Mouse (Mus musculus) heart, postnatal 36 days (tissue): ENCODE results near the gene Nrbf2. TPM values are rescaled to one million over a fixed set of nuclear protein-coding genes. Genes with fewer than 3 reads are reported as not detected.

ENCODE experiments used
- DNase-seq, 2 experiments: peaks; one replicate each; pipeline ENCODE4 v3.0.0; 2021 to 2022
- intact Hi-C: fragments of 180-260 bp; cut with DNase I; formaldehyde crosslinking; loops from one replicate; pipeline ENCODE4 v1.15.1; 2025
- total RNA-seq, 2 experiments: library from RNA; stranded (reverse); gene quantifications; 2 replicates each; pipeline ENCODE4 v1.2.3; 2021

The Nrbf2 gene
- 1 to 10 TPM; 8.4 to 10.0 TPM for total RNA-seq

- intact Hi-C loops: loop anchor here (5.0 kb wide), 1 partner anchor 98 kb away; no protein-coding TSS in a partner anchor
- DNase-seq: peak; percentile 77 to 83
Measured at GRCm38 (mm10) chr10:67285176-67285814, at the start of gene Nrbf2. Gene Nrbf2, minus strand, starts transcription at chr10:67285305.

GRCm38 (mm10) chr10:67330580-67330979 is 45.5 kb upstream of the Nrbf2 start:
- DNase-seq: no peak
- intact Hi-C loops: no loop called here

- intact Hi-C loops: no loop called here
- no peak for DNase-seq
Measured at GRCm38 (mm10) chr10:67329661-67330060, 44.6 kb upstream of the Nrbf2 start.

- intact Hi-C loops: no loop called here
- DNase-seq: no peak
Measured at GRCm38 (mm10) chr10:67328208-67328607, 43.1 kb upstream of the Nrbf2 start.

- DNase-seq: no peak
- intact Hi-C loops: no loop called here
Measured at GRCm38 (mm10) chr10:67324036-67324435, 38.9 kb upstream of the Nrbf2 start.

GRCm38 (mm10) chr10:67321396-67321795 is 36.3 kb upstream of the Nrbf2 start:
- intact Hi-C loops: no loop called here
- no peak for DNase-seq

GRCm38 (mm10) chr10:67320207-67320859 is 35.2 kb upstream of the Nrbf2 start:
- no peak for DNase-seq
- intact Hi-C loops: no loop called here

- intact Hi-C loops: loop anchor here (5.0 kb wide), 2 partner anchors 488 to 663 kb away; no protein-coding TSS in a partner anchor
- DNase-seq: no peak
Measured at GRCm38 (mm10) chr10:67319016-67319725, 34.1 kb upstream of the Nrbf2 start.

GRCm38 (mm10) chr10:67317931-67318460 is 32.9 kb upstream of the Nrbf2 start:
- DNase-seq: peak; percentile 21 to 42
- intact Hi-C loops: loop anchor here (2.0 to 5.0 kb wide), 3 partner anchors 219 to 664 kb away; no protein-coding TSS in a partner anchor

- intact Hi-C loops: loop anchor here (1.0 to 5.0 kb wide), 5 partner anchors 414 to 667 kb away; no protein-coding TSS in a partner anchor
- DNase-seq: peak; percentile 55 to 68
Measured at GRCm38 (mm10) chr10:67314811-67315435, 29.8 kb upstream of the Nrbf2 start.

- peak in 1 of 2 experiments; percentile 7 for DNase-seq
- intact Hi-C loops: no loop called here
Measured at GRCm38 (mm10) chr10:67312456-67312855, 27.4 kb upstream of the Nrbf2 start.

GRCm38 (mm10) chr10:67311277-67311959 is 26.3 kb upstream of the Nrbf2 start:
- intact Hi-C loops: loop anchor here (1.0 to 2.0 kb wide), 4 partner anchors 21 to 459 kb away; no protein-coding TSS in a partner anchor
- DNase-seq: peak; percentile 68 to 75

- intact Hi-C loops: loop anchor here (2.0 kb wide), 2 partner anchors 19 to 457 kb away; no protein-coding TSS in a partner anchor
- no peak for DNase-seq
Measured at GRCm38 (mm10) chr10:67309483-67310138, 24.5 kb upstream of the Nrbf2 start.

GRCm38 (mm10) chr10:67302340-67302739 is 17.2 kb upstream of the Nrbf2 start:
- intact Hi-C loops: no loop called here
- DNase-seq: no peak

- intact Hi-C loops: no loop called here
- DNase-seq: no peak
Measured at GRCm38 (mm10) chr10:67301046-67301445, 15.9 kb upstream of the Nrbf2 start.

- DNase-seq: no peak
- intact Hi-C loops: no loop called here
Measured at GRCm38 (mm10) chr10:67299285-67299684, 14.2 kb upstream of the Nrbf2 start.

GRCm38 (mm10) chr10:67298856-67299255 is 13.8 kb upstream of the Nrbf2 start:
- intact Hi-C loops: no loop called here
- DNase-seq: no peak

- intact Hi-C loops: no loop called here
- DNase-seq: peak in 1 of 2 experiments; percentile 17
Measured at GRCm38 (mm10) chr10:67297175-67297855, 12.2 kb upstream of the Nrbf2 start.
